Mouse (Mus musculus): ENCODE data around the gene Dchs1.
A peak's percentile ranks its signal among the peaks of the same experiment; 100 is the strongest.

The Dchs1 gene

DNA sequence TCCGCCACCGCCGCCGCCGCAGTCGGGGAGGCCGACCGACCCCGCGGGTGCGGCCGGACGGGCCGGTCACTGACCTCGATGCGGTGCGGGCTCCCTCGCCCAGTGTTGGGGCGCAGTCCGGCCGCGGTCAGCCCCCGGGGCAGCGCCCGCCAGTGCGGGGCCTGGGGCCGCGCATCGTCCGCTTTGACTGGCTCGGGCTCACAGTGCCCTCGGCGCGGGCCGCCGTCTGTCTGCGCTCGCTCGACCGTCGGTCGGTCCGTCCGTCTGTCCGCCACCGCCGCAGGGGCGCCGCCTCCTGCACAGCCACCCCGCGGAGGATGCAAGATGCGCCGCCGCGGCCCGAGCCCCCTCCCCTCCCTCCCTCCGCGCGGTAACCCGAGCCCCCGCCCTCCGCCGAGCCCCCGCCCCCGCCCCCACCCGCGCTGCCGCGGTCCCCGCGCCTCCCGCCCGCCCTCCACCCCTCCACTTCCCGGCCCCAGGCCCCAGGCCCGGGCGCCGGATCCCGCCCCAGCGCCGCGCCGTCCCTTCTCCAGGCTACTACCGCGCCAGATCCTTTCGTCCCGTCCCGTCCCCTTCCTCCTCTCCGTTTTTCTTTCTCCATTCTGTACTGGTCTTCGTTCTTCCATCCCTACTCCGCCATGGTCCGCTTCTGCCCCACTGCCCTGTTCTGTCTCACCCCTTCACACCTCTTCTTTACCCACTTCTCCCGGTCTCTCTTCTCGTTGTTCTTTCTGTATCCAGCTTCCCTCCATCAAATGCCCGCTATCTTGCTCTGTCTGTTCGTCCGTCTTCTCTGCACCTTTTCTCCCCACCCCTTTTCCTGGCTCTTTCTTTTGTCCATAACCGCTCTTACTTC, at the start of gene Dchs1:
Gene Dchs1, minus strand, starts transcription at position 370 of the 856 bp plus-strand sequence.
- DNase-seq: peak; percentile 69 to 74

DNA sequence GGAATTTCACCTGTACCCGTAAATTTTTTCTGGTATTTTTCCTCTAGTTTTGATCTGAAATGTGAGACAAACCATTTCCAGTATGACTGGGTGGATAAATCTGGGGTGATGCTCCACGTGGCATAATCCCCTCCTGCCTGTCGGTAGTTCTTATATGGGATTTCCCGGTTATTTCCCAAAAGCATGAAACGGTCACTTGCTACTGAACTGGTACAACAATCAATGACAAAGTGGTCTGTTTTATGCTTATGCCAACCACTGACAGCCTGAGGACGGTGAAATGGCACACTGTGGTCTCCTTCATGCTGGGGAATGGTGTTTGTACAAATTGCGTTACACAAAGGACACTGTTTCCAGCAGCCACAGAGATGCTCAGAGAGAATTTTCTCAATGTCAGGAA, 36.8 kb upstream of the Dchs1 start:
- DNase-seq: no peak

DNA sequence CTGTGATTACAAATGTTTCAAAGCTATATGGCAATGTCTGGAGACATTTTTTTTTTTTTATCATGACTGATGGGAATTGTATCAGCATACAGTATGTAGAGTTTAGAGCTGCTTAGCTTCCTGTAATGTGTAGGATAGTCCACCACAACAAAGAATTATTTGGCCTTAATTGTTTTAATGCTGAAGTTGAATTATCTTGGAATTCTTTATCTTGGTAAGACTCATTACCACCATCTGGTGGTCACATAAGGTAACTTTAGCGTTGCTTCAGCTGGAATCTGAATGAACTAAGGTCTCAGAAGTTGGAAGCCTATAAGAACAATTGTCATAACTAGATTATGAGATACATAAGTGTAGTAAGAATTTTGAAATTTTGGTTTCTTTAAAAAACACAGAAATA, 31.0 kb upstream of the Dchs1 start:
- no peak for DNase-seq

DNA sequence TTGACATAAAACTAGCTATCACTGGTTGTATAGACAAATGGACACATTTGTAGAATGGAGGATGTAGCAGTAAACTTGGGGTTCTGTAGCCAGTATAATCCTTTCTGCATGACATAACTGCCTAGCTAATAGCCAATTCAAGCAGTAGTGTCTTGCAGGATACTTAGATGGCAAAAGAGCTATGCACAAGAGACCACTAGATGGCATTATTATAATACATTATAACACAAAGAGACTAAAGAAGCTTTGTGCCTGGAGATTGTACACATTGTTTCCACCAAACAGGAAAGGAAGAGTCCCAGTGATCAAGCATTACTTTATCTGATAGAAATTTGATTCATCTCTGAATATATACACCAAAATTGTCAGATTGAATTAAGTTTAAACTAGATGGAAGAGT, 29.3 kb upstream of the Dchs1 start:
- DNase-seq: no peak

DNA sequence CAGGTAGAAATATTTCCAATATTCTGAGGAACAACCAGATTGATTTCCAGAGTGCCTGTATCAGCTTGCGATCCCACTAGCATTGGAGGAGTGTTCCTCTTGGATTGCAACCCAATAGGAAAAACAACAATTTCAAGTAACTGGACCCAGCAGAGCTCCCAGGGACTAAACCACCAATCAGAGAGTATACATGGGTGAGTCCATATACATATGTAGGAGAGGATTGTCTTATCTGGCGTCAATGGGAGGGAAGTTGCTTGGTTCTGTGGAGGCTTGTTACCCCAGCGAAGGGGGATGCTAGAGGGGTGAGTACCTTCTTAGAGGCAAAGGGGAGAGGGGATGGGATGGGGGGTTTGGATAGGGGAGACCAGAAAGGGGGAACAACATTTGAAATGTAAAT, 25.9 kb upstream of the Dchs1 start:
- no peak for DNase-seq

DNA sequence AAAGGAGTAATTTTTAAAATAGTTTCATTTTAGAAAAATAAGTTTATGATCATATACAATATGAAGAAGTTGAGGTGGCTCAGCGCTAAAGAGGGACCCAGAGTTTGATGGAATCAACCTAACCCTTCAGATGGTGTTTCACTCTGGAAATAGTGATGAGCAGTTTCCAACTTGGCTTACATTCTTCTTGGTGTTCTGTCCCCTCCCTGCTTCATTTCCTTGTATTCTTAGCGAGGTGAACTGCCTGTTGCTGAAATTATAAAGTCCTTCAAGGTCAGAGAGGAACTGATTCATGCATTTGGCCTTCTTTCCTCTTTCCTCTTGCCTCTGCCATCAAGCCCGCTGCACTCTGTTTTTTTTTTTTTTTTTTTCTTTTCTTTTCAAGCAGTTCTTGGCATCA, 25.1 kb upstream of the Dchs1 start:
- no peak for DNase-seq

DNA sequence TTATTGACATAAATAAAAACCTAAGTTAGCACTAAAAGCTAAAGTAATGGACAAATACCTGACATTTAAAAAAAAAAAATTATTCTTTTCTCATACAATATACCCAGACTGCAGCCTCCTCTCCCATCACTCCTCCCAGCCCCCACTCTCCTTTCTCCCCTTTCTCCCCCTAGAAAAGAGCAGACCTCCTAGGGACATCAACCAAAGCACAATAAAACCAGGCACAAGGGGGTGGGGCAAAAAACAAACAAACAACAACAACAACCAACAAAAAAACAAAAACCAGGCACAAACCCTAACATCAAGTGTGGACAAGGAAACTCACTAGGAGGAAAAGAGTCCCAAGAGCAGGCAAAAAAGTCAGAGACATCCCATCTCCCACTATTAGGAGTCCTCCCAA, 24.1 kb upstream of the Dchs1 start:
- DNase-seq: no peak

DNA sequence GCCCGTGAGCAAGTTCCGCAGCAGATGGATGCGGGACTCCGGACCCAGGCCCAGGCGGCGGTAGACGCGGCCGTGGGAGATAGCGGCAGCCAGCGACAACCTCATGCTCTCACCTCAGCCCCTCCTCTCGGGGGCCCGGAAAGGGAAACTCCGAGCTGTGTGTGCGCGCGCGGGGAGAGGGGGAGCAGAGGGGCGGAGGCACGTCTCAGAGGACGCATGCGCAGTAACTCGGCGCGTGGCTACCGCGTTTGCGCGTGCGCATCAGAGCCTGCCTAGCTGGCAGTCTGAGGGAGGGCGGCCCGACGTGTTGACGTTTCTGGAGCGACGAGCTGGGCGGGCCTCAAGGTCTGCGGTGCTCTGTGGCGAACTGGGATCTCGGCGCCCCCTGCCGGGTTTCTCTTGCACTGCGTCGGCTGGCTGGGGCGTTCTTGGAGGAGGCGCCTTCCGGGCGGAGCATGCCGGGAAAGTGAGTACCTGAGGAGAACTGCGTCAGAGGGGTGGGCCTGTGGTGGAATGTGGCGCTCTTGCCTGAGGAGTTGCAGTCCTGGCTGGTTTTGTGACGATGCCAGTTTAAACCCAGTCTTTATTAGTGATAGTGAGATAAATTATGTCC, 23.5 kb upstream of the Dchs1 start, which contains the start of gene Mrpl17:
Gene Mrpl17, minus strand, starts transcription at position 223 of the 613 bp plus-strand sequence.
- DNase-seq: peak; percentile 99 to 100

DNA sequence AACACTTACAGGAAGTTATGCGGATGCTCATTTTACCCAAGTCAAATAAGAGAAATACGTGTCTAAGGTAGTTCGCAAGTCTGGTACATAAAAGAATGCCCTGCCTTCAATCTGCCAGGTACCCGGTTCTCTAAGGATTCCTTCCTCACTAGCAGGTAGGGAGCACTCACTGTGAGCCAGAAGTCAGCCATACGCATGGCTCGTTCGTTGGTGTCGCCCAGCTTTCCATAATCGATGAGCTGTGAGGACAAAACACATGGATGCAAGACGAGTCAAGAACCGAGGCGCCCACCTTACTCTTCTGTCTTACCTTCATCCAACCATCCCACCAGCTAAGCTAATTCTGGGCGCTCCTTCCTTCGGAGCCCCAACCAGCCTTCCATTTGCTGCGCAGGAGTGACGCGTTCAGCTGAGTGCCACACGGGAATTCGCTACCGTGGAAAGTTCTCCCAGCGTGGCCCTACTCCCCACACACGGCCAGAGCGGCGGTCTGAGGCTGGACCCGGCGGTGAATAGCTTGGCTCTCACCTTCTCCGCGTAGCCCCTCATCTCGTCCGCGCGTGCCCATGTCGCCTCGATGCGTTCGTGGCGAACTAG, 22.9 kb upstream of the Dchs1 start:
- no peak for DNase-seq

DNA sequence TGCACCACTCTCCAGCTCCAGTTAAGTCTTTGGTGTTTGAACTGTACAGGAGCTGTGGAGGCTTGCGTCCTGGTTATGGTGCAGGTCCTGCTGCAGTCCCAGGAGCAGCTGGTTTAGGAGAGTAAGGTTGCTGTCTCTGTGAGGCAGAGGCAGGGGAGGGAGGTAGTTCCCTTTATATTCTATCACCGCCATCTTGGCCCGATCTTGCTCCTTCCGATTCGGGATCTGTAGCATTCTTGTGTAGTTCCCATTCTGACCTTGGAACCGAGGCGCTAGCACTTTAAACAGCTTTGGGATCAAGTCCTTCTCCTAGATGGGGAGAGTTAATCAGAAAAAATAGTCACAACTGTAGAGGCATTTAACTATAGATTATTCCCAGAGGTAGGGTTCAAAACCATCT, 22.4 kb upstream of the Dchs1 start:
- no peak for DNase-seq

DNA sequence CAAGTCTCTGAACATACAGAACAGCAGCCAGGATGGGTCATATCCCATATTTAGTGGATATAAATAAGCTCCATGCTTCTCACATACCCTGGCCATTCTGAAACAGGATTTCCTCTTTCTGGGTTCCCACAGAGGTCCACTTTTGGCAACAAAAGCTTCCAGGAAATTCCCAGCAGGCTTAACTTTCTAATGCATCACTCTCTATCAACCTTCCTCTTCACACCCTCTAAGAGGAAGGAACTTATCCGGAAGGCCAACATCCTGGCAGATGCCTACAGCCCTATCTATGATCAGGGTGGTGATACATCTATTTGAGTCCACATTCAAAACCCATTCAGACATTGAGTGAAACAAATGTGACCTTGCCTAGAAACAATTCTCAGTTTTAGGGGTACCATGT, 20.9 kb upstream of the Dchs1 start:
- no peak for DNase-seq

DNA sequence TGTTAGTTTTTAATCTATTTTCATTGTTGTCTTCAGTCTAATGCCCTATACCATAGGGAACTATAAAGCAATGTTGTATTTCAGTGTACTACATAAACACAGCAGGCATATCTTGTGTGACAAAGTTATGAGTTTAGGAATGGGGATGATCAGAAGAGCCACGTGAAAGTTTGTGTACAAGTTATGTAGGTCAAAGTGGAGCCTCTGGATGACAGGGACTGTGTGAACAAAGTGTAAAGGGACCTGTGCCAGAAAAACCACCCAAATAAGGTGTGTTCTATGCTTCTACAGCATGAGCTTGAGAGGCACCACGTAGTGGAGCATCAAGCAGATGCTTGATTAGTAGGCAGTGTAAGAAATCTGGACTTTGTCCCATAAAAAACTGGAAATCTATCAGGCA, 19.3 kb upstream of the Dchs1 start:
- no peak for DNase-seq

DNA sequence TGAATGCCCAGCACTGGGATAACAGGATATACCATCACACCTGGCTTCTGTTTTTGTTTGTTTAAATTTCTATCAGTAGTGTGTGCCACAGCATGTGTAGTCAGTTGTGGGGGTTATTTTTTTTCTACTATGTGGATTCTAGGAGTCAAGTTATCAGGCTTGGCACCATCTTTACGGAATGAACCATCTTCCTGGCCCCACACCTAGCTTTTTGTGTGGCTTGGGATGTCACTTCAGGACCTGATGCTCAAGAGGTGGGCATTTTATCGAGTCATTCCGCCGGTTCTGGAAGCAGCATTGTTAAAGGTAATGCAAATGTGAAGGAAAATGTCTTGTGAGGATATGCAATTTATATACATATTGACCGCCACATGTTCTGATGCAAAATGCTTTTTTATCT, 18.7 kb upstream of the Dchs1 start:
- no peak for DNase-seq

DNA sequence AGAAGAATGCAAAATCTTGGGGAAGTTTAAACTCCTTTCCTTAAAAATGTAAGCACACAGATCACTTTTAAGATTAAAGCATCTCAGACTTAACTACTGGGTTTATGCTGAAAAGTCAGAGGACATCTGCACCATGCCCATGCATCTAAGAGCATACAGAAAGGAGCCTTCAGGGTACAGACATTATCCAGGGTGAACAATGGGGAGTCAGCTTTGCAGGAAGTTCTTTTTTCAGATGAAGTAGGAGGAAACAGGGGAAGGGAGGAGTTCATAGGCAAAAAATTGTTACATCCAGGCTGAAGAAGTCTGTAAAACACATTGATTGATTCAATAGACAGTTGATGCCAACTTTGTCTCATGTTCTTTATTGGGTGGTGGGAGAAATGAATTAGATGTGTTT, 16.0 kb upstream of the Dchs1 start:
- no peak for DNase-seq

DNA sequence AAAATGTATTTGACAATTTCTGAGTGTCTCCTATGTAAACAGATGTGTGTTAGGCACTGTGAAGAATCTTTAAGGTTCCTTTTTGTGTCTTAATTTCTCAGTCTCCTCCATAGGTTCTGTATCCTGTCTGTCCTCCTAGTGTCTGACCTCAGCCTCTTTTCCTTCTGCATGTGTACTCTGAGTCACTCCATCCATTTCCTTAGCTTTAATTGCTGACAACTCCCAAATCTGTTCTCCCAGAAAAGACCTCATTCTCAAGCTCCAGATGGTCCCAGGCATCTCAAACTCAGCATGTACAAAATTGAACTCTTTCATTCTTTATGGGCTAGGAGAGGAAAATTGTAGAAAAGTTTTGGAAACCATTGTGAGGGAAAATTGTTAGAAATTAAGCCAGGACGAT, 15.3 kb upstream of the Dchs1 start:
- no peak for DNase-seq

DNA sequence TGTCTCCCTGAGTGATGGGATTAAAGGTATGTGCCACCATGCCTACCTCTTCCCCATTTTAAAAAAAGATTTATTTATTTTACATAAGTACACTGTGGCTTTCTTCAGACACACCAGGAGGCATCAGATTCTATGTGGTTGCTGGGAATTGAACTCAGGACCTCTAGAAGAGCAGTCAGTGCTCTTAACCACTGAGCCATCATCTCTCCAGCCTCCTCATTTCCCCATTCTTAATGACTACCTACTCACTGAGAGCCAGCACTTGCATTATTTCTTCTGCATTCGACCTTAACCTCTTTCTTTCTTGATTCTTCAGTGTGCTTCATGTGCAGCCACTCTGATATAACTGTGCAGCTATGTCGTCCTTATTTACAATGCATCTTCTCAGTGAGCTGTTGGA, 14.9 kb upstream of the Dchs1 start:
- DNase-seq: no peak

DNA sequence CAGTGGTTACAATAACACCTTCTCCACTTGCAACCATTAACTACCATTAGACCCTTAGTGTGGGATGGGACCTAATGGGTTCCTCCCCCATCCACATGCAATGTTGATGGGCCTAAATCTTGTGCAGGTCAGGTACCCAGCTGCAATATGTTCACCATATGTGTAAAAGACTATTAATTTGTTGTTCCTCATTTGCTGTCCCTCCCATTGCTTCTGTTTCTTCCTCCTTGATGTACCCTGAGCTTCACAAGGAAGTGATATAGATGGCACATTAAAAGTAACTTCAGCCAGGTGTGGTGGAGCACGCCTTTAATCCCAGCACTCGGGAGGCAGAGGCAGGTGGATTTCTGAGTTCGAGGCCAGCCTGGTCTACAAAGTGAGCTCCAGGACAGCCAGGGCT, 9.5 kb upstream of the Dchs1 start:
- no peak for DNase-seq

DNA sequence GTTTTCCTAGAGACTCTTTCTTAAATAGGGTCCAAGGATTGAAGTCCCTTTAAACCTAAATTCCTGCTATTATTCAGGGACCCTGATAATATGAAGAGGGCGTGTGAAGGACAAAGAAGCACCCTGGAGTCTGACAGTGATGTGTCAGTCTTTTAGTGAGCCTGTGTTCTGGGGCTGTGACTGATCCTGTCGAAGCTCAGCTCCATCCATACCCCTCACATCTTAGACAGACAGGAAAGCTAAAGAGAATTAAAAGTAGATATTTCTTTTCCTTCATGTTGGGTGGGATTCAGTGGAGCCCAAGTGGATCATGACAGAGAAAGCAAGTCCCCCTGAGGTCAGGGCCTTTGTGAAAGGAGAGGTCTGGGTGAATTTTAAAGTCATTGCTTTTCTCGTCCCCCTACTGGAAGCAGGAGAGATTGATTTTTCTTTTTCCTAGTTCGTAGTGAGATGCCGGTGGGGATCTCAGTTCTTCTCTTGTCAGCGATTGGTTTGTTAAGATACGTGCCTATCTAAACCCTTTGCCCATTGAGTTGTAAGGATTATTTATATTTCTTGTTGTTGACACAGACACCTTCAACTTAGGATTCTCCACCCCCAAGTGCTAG, 8.4 kb upstream of the Dchs1 start:
- no peak for DNase-seq

DNA sequence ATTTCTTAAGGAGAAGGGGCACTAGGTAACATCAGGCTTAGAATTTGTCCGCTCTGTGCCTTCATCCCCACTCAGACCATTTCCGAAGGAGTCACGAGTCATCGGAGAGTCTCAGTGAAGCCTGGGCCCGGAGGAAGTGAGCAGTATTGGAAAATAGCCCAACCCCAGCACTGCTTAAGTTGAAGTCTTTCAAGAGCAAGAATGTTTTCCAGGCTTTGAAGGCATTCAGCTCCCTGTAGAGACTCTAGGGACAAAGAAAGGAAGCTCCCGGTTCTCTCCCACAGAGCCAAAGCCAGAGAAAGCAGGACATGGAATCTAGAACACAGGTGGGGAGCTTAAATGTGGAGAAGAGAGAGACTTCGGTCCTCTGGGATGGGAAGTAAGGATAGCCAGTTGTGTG, 6.2 kb upstream of the Dchs1 start:
- no peak for DNase-seq

DNA sequence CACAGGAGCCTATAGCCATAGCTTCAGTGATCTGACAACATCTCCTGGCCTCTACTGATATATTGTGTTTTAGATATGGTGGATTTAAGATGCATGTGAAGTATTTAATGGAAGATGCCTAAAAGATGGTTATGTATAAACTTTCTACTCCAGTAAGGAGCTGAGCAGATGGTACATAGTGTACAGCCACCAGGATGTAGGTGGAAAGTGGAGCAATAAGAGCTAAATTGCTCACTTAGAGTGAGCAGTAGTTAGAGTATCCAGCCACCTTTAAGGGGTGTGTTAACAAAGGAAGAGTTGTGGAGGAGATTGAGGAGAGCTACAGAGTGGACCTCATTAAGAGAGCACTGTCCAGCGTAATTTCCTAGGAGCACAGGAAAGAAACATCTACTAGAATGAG, 3.7 kb upstream of the Dchs1 start:
- DNase-seq: no peak

DNA sequence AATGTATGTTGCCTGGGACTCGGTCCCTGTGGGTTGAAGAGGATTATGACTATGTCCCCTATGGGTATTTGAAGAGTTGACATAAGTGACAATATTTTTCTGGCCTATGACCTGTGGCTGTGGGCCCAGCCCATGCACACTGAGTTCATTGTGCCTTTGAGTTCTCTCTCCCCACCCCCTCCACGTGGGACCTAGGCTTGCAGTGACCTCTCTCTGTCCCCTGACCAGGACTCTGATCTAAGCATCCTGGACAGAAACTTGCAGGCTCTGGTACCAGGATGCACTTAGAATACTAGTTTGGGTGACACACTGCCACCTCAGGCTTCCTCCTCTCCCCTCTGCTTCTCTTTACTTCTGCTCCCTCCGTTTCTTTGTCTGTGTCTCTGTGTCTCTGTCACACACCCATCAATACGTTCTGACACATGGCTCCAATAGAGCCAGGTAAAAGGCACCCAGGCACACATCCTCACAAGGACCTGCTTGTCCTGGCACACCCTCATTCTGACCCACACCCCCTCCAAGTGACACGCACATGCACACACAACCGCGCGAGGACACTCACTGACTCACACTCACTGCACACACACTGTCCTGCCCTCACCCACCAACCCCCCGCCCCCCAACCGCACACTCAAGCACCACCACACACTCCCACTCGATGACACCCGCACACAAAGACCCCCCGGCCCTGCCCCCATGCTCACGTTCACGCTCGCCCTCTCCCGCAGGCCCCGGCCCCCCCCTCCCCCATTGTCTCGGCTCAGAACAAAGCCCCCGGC, 759 bp downstream of the Dchs1 start:
- DNase-seq: peak; percentile 26 to 41

DNA sequence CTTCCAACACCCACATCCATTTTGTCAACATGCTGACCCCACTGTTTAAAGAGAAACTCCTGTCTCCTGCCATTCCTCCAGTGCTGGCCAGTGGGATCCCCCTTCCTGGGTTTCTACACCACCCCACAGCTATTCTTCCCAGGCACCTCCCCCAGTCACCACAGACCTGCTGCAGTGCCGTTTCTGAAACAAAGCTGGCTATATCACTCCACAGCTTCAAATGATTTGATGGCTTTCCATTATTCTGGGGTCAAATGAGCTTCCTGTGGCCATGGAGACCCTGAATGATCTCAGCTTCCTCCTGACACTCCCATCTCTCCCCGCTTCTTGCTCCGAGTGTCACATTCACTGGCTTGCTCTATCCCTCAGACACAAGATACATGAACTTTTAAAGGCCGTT, 2.9 kb downstream of the Dchs1 start:
- DNase-seq: peak; percentile 31 to 61

DNA sequence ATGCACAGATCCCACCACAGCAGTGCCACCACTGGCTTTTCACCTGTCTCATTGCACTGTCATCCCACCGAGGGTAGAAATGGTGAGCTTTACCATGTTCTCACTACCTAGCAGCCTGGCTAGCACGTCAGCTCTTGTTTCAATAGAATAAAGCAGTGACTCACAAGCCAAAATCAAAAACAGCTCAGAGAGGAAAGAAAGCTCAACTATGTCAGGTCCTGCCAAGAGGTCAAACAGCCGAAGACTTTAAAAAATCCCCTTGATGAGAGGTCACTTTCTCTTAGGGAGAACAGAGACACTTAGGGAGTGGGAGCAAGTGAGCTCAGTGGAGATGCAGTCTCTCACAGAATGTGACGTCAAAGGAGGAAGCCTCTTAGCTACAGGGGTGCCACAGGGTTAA, 3.6 kb downstream of the Dchs1 start:
- DNase-seq: no peak
